Mouse (Mus musculus) limb, embryonic 13.5 days (tissue): ENCODE results near the gene Pdcd10. TPM values are rescaled to one million over a fixed set of nuclear protein-coding genes. Genes with fewer than 3 reads are reported as not detected.

Source experiments
- ATAC-seq: fragments of 200-750 bp; cut with Nextera tagmentation; 2 replicates; pipeline ENCODE4 v1.8.0; 2017; ENCODE audit warnings: low read depth, moderate number of reproducible peaks, moderate TSS enrichment; ENCODE audit not compliant: low FRiP score
- H3K27ac ChIP-seq: fragments of 300-500 bp; sonication (generic); 2 replicates; pipeline ENCODE4 v1.5.1; 2015; ENCODE audit warnings: inconsistent platforms, mild to moderate bottlenecking, moderate library complexity
- H3K27me3 ChIP-seq: fragments of 300-500 bp; sonication (generic); 2 replicates; pipeline ENCODE4 v1.6.1; 2015; ENCODE audit warnings: mild to moderate bottlenecking, inconsistent platforms
- H3K36me3 ChIP-seq: fragments of 300-500 bp; sonication (generic); 2 replicates; pipeline ENCODE4 v1.6.1; 2015; ENCODE audit warnings: inconsistent platforms, mild to moderate bottlenecking, moderate library complexity
- H3K4me1 ChIP-seq: fragments of 300-500 bp; sonication (generic); 2 replicates; pipeline ENCODE4 v1.6.1; 2015; ENCODE audit warnings: inconsistent platforms
- H3K4me2 ChIP-seq: fragments of 300-500 bp; sonication (generic); replicated peaks from 2 replicates; pipeline ENCODE4 v1.6.1; 2015; ENCODE audit warnings: inconsistent platforms, mild to moderate bottlenecking, moderate library complexity
- H3K4me3 ChIP-seq: fragments of 300-500 bp; sonication (generic); 2 replicates; pipeline ENCODE4 v1.5.1; 2015; ENCODE audit warnings: moderate library complexity, mild to moderate bottlenecking, inconsistent platforms
- H3K9ac ChIP-seq: fragments of 300-500 bp; sonication (generic); 2 replicates; pipeline ENCODE4 v1.6.1; 2015; ENCODE audit warnings: mild to moderate bottlenecking, inconsistent platforms
- H3K9me3 ChIP-seq: fragments of 300-500 bp; sonication (generic); 2 replicates; pipeline ENCODE4 v1.6.1; 2016; ENCODE audit warnings: inconsistent platforms
- WGBS: fragments of 180-500 bp; shearing (Covaris S2); methylation state at CpG from one replicate; pipeline ENCODE4 v1.1.7; 2015; 5-methylcytosine and 5-hydroxymethylcytosine counted together
- polyA plus RNA-seq: library from polyadenylated mRNA; unstranded; fragments of >200 nt; fragmentation: Nextera tagmentation; extraction: Ambion mirVana; gene quantifications from 2 replicates; pipeline ENCODE4 v1.2.1, GENCODE M21; 2015

Gene Pdcd10
- polyA plus RNA-seq: 83.0 and 91.7 TPM in 2 replicates

DNA sequence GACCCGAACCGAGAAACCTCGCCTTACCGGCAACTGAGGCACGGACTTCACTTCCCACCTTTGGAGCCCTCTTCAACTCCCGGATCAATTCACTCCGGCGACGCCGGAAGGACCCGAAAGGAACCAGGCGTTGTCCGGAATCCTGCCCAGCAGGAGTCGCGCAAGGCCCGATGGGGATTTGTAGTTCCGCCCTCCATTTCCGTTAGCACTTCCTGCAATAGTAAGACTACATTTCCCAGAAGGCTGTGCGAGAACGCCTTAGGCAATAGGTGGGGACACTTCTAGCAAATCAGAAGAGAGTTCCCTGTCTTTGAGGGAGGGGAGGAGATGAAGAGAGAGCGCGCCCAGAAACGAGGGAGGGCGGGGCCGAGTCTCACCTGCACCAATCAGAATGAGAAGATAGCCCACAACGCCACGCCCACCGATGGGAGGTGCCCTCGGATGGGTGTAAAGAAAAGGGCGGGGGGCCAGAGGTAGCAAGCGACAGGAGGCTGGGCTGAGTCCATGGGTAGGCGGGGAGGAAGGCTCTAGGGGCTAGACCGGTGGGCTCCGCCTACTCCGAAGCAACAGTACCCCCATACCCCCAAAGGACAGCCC, at the start of gene Pdcd10:
Gene Pdcd10, minus strand, starts transcription at position 162 of the 597 bp plus-strand sequence.
- peak within 1 kb of the TSS; percentile 86 for H3K9ac ChIP-seq
- H3K27ac ChIP-seq: peak within 1 kb of the TSS; percentile 78; the same call in 1 of the 2 replicates
- peak; percentile 98 for ATAC-seq
- 1% methylated on average over 35 of the region's 35 CpGs for WGBS
- no peaks in the 10 kb centered on the region for H3K9me3 ChIP-seq
- no peaks in the 10 kb centered on the region for H3K36me3 ChIP-seq
- no peaks in the 10 kb centered on the region for H3K27me3 ChIP-seq
- peak within 1 kb of the TSS; percentile 84 for H3K4me3 ChIP-seq
- H3K4me1 ChIP-seq: peaks cover 16% of the 10 kb centered on the region; the same call in 1 of the 2 replicates
- H3K4me2 ChIP-seq: peak within 1 kb of the TSS; percentile 83

DNA sequence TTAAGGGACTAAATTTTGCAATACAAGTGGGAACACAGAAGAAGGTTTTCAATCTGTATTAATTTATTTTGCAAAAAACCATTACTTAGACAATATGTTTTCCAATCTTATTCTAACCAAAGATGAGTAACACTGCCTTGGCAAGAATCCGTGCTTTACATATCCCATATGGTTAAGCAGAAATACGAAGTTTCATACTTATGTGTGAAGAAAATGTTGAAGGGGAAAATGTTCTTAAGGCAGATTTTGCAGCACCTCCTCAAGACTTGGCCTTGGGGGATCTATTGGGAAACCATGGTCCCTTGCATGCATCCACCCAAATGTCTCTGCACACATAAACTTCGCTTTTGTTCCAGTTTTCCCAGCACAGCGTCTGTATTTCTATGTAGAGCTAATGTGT, 28.2 kb upstream of the Pdcd10 start:
- Histone ChIP-seq H3K4me3 (no peak overlapping the region), H3K36me3 (no peaks in the 10 kb centered on the region), H3K9ac (no peak overlapping the region), H3K9me3 (no peaks in the 10 kb centered on the region), H3K4me2 (no peak overlapping the region), H3K4me1 (no peaks in the 10 kb centered on the region), H3K27ac (no peak overlapping the region), H3K27me3 (no peaks in the 10 kb centered on the region)
- ATAC-seq: no peak
- 90% methylated on average over 4 of the region's 4 CpGs for WGBS

DNA sequence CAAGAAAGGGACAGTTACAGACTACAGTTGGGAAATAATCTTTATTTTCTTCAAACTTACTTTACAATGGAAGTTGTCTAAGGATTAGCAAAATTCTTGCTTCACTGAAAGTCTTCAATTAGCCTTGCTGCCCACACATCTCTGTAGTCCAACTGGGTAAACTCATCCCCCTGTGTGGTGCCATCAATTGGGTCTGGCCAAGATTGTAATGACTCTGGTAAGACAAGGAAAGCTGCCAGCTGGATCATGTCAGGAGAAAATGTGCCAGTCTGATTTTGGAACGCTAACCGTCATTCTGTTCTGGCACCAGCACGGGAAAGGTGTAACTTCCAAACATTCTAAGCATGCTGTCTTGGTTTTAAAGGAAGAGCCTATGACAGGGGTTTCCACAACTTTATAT, 26.6 kb upstream of the Pdcd10 start:
- H3K36me3 ChIP-seq: no peaks in the 10 kb centered on the region
- H3K27me3 ChIP-seq: no peaks in the 10 kb centered on the region
- H3K9ac ChIP-seq: no peak overlapping the region
- 92% methylated on average over 3 of the region's 3 CpGs for WGBS
- no peaks in the 10 kb centered on the region for H3K4me1 ChIP-seq
- H3K9me3 ChIP-seq: no peaks in the 10 kb centered on the region
- H3K4me2 ChIP-seq: no peak overlapping the region
- H3K4me3 ChIP-seq: no peak overlapping the region
- no peak for ATAC-seq
- no peak overlapping the region for H3K27ac ChIP-seq

DNA sequence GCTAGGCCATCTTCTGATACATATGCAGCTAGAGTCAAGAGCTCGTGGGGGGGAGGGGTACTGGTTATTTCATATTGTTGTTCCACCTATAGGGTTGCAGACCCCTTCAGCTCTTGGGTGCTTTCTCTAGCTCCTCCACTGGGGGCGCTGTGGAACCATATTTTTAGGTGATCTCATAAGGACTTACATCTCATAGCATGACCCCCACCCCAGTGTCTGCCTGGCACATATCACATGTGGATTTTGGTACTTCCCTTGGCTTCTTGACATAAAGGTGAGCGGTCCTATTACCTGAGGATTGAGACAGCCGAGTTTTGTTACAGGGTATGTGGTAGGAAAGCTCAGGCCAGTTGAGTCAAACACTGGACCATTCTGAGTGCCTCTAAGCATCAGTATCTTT, 22.7 kb upstream of the Pdcd10 start:
- Histone ChIP-seq H3K9me3 (no peaks in the 10 kb centered on the region), H3K4me3 (no peak overlapping the region), H3K9ac (no peak overlapping the region), H3K36me3 (no peaks in the 10 kb centered on the region), H3K4me1 (no peaks in the 10 kb centered on the region), H3K27me3 (no peaks in the 10 kb centered on the region), H3K27ac (no peak overlapping the region), H3K4me2 (no peak overlapping the region)
- no peak for ATAC-seq
- WGBS: 50% methylated on average over 4 of the region's 4 CpGs

DNA sequence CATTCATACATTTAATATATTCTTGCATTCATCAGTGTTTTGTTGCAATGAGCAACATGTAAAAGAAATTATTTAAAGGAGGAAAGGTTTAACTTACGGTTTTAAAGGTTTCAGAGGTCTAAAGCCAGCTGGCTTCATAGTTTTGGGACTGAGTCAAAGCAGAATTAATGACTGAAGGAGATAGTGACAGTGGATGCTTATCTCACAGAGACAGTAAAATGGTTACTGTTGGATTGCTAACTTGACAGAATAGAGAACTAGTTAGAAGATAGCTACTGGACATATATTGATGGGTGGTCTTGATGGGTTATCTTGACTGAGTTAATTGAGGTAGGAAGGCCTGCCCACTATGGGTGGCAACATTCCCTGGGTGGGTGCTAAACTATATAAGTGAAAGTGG, 18.9 kb upstream of the Pdcd10 start:
- Histone ChIP-seq H3K4me2 (no peak overlapping the region), H3K4me1 (no peaks in the 10 kb centered on the region), H3K9me3 (no peaks in the 10 kb centered on the region), H3K27me3 (no peaks in the 10 kb centered on the region), H3K36me3 (no peaks in the 10 kb centered on the region), H3K9ac (no peak overlapping the region), H3K27ac (no peak overlapping the region), H3K4me3 (no peak overlapping the region)
- ATAC-seq: no peak
- WGBS: 86% methylated on average over 1 of the region's 1 CpGs

DNA sequence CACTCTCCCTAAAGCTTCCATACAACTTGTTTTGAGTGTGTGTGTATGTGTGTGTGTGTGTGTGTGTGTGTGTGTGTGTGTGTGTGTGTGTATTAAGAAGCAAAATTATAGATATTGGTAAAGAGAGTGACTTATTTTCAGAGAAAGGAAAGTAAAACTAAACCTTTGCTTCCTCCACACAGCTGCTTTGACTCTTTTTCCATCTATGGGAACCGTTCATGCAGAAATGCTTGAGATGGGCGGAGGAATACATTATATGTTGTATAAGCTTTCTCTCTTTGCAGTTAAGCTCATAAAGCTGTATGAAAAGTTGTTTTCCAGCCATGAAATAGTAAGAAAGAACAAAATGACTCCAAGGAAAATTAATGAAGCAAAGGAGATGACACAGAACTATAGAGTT, 17.4 kb upstream of the Pdcd10 start:
- no peaks in the 10 kb centered on the region for H3K36me3 ChIP-seq
- WGBS: 81% methylated on average over 2 of the region's 2 CpGs

DNA sequence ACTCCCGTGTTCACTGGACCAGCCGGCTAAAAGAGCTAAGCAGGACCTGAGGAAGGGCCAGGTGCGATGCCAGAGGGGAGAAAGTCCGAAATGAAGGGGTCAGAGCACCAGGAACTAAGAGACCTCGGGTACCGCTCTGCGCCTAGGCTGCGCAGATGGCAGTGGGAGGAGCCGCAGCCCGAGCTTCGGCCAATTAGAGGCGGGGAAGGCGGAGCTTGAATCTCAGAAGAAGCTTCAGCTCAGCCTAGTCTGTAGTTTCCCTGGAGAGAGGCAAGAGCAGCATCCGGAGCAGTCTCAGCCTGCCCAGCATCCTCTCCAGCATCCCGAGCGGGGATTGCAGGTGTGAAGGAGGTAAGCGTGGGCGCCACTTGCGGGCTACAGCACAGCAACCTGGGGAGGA, 636 bp upstream of the Pdcd10 start, which contains the start of gene Serpini1:
Gene Serpini1, plus strand, starts transcription at position 256 of the 400 bp plus-strand sequence.
- under 1% methylated on average over 19 of the region's 19 CpGs for WGBS
- H3K27me3 ChIP-seq: no peaks in the 10 kb centered on the region
- peak within 1 kb of the TSS; percentile 84 for H3K4me3 ChIP-seq
- H3K4me2 ChIP-seq: peak within 1 kb of the TSS; percentile 83
- peak within 1 kb of the TSS; percentile 86 for H3K9ac ChIP-seq
- H3K4me1 ChIP-seq: peaks cover 16% of the 10 kb centered on the region; the same call in 1 of the 2 replicates
- H3K9me3 ChIP-seq: no peaks in the 10 kb centered on the region
- H3K36me3 ChIP-seq: no peaks in the 10 kb centered on the region
- H3K27ac ChIP-seq: peak within 1 kb of the TSS; percentile 78; the same call in 1 of the 2 replicates
- peak; percentile 91 for ATAC-seq

More for the DNA sequence above, 17.4 kb upstream of the Pdcd10 start:
- Histone ChIP-seq H3K27ac (no peak overlapping the region), H3K4me1 (no peaks in the 10 kb centered on the region), H3K9me3 (no peaks in the 10 kb centered on the region), H3K4me2 (no peak overlapping the region), H3K4me3 (no peak overlapping the region), H3K27me3 (no peaks in the 10 kb centered on the region), H3K9ac (no peak overlapping the region)
- no peak for ATAC-seq

DNA sequence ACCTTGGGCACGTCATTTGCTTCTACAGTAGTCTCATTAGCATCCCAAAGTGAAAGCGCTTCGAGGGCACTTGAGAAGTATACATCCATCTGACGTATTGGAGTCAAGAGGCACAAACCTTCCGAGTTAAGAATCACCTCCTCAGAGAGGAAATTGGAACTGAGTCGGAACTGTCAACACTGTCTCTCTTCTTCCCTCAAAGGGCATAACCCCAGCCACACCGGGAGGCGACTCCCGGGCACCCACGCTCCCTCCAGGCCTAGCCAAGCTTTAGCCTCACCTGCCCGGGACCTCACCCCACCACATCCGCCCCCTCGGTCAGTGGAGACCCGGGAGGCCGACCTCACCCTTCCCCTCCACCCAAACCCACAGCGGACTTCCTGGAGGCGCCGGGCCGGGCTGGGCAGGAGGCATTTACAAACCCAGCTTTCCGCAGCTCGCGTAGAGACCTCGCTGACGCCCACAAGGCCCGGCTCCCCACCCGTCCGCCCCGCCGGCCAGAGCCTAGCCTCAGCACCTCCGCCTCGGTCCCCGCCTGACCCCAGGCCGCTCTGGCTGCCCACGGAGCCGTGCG, 448 bp downstream of the Pdcd10 start:
- peak; percentile 55 for ATAC-seq
- Histone ChIP-seq H3K9me3 (no peaks in the 10 kb centered on the region), H3K27me3 (no peaks in the 10 kb centered on the region), H3K27ac (peak overlapping the region; percentile 78; the same call in 1 of the 2 replicates), H3K9ac (peak overlapping the region; percentile 86), H3K36me3 (no peaks in the 10 kb centered on the region), H3K4me2 (peak overlapping the region; percentile 83), H3K4me1 (peaks cover 16% of the 10 kb centered on the region; the same call in 1 of the 2 replicates), H3K4me3 (peak overlapping the region; percentile 84)
- WGBS: under 1% methylated on average over 36 of the region's 36 CpGs

DNA sequence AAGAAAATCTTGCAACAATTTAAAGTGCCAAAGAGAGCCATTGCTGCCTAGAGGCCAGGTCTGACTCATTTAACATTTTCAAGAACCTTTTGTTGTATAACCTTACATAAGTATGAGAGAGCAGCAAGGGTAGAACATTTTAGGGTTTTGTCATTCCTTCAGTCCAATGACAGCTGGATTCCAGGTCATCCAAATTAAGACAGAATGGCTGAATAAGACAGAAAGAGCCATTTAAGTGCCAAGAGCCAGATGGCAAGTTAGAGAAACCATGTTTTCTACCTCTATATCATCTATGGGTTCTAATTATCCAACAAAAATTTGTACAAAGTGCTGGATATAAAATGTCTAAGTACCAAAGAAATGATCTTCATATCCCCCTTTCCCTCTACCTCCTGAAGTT, 5.4 kb downstream of the Pdcd10 start:
- H3K4me2 ChIP-seq: no peak overlapping the region
- H3K9me3 ChIP-seq: no peaks in the 10 kb centered on the region
- H3K27ac ChIP-seq: no peak overlapping the region
- no peaks in the 10 kb centered on the region for H3K27me3 ChIP-seq
- ATAC-seq: no peak
- H3K4me3 ChIP-seq: no peak overlapping the region
- no peak overlapping the region for H3K9ac ChIP-seq
- H3K36me3 ChIP-seq: no peaks in the 10 kb centered on the region
- H3K4me1 ChIP-seq: peaks cover 12% of the 10 kb centered on the region; the same call in 1 of the 2 replicates

DNA sequence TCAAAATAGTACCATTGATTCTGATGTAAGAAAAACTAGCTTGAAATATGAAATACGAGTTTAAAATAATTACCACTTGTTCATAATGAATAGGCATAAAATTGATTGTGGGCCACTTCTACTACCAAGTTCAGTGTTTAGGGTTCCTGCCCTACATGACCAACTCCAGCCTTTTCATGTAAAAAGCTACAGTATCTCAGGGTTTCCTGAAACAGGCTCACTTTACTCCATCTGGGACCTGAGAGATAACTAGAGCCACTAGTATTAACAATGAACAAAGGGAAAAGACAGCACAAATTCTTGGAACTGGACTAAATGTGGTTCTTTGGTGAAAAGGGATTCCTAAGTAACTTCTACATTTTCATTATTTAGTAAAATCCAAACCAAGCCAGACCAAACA, 12.4 kb downstream of the Pdcd10 start:
- Histone ChIP-seq H3K27me3 (no peaks in the 10 kb centered on the region), H3K4me1 (0 out of 2 replicates have a peak, but pooled peaks cover 2% of the 10 kb centered on the region), H3K9ac (no peak overlapping the region), H3K4me3 (no peak overlapping the region), H3K36me3 (peaks cover 5% of the 10 kb centered on the region), H3K27ac (no peak overlapping the region), H3K4me2 (no peak overlapping the region), H3K9me3 (no peaks in the 10 kb centered on the region)
- ATAC-seq: no peak
- WGBS: 85% methylated on average over 1 of the region's 1 CpGs

DNA sequence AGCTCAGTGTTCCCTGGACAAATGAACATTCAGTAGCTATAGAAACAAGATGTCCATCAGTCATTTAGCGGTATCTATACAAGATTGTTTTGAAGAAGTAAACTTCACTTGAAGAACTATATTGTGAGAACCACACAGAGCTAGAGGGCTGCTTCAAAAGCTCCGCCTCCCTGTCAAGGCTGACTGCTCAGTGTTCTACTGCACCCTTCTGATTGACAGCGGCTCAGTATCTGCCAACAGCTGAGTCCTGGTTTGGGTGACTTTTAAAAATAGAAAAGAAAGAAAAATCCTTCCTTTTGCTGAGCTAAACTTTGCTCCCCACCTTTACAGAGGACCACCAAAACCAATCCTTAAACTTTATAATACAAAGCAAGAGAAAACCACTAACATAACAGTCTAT, 13.8 kb downstream of the Pdcd10 start:
- Histone ChIP-seq H3K4me1 (no peaks in the 10 kb centered on the region), H3K9me3 (no peaks in the 10 kb centered on the region), H3K27me3 (no peaks in the 10 kb centered on the region), H3K4me2 (no peak overlapping the region), H3K36me3 (peaks cover 11% of the 10 kb centered on the region), H3K4me3 (no peak overlapping the region), H3K9ac (no peak overlapping the region), H3K27ac (no peak overlapping the region)
- no peak for ATAC-seq
- 91% methylated on average over 3 of the region's 3 CpGs for WGBS

DNA sequence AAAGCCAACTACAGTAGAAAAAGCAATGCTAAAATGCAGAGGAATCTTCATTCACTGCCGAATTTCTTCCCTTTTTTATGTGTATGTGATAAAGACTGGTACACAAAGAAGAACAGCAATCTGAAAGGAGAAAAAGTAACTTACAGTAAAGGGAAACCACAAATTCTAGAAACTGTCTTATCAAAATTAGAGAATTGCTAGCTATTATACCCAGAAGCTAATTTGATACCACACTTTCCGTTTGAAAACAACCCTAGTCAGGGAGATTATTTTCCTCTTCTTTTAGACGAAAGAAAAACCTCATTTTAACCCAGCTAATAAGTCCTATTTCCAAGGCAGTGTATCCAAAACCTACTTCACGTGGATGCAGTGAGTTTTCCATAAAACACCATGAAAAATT, 15.4 kb downstream of the Pdcd10 start:
- Histone ChIP-seq H3K27me3 (no peaks in the 10 kb centered on the region), H3K27ac (no peak overlapping the region), H3K9ac (no peak overlapping the region), H3K4me2 (no peak overlapping the region), H3K4me1 (no peaks in the 10 kb centered on the region), H3K9me3 (no peaks in the 10 kb centered on the region), H3K4me3 (no peak overlapping the region), H3K36me3 (peaks cover 25% of the 10 kb centered on the region)
- no peak for ATAC-seq
- 88% methylated on average over 4 of the region's 4 CpGs for WGBS
